Mouse (Mus musculus): ENCODE measurements around the gene Lrrc74b. TPM values are rescaled to one million over a fixed set of nuclear protein-coding genes. Genes with fewer than 3 reads are reported as not detected.
A peak's percentile ranks its signal among the peaks of the same experiment; 100 is the strongest.

Gene Lrrc74b
- polyA plus RNA-seq (2015; fragmentation: Nextera tagmentation; extraction: Ambion mirVana), result 0.28 and 0.55 TPM in 2 replicates

DNA sequence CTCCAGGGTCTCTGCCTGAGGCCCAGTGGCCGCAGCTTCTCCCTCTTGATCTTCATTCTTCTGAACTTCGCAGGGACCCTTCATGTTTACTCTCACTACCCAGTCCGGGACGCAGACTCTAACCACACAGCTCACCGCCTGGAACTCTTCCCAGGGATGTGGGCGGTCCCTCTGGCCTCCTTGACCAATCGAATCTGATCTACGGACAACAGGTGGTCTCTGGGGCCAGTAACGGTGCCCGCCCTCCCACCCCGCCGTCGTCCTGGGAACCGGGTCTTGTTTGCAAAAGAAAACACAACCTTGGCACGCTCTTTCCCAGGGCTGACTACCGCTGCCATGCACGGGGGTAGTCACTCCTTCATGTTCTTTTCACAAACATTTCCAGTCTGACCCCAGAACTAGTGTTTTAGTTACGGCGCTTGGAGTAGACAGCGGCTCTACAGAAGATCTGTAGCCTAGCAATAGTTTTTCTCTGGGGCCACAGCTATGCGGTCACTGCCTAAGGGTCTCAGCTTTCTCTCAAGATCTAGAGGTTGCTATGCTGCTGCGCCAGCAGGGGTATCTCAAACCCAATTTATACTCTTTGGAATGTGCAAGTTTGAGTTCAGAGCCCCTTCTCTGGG lies at the start of gene Lrrc74b:
TSS of gene Lrrc74b (minus strand) at position 120 of the 623 bp plus-strand sequence.
- H3K4me3 ChIP-seq (replicated peaks), result peak within 1 kb of the TSS; percentile 13
- peaks cover 34% of the 10 kb centered on the region for H3K27me3 ChIP-seq
- peak within 1 kb of the TSS; percentile 47 for H3K4me2 ChIP-seq (replicated peaks)
- peak; percentile 66 for ATAC-seq
- no peak within 1 kb of the TSS for H3K27ac ChIP-seq
- peak within 1 kb of the TSS; percentile 30; the same call in 1 of the 2 replicates for H3K9ac ChIP-seq (replicated peaks)
- H3K4me1 ChIP-seq (replicated peaks), result peaks cover 36% of the 10 kb centered on the region
- H3K9me3 ChIP-seq, result no peaks in the 10 kb centered on the region
- WGBS, result under 1% methylated on average over 22 of the region's 22 CpGs
- no peaks in the 10 kb centered on the region for H3K36me3 ChIP-seq

- ATAC-seq, result no peak
- Histone ChIP-seq H3K27ac (no peak overlapping the region), H3K9me3 (no peaks in the 10 kb centered on the region), H3K9ac (replicated peaks) (no peak overlapping the region), H3K4me3 (replicated peaks) (no peak overlapping the region), H3K27me3 (no peaks in the 10 kb centered on the region), H3K4me2 (replicated peaks) (no peak overlapping the region), H3K4me1 (replicated peaks) (no peaks in the 10 kb centered on the region), H3K36me3 (no peaks in the 10 kb centered on the region)
- 80% methylated on average over 5 of the region's 5 CpGs for WGBS
Observed at GRCm38 (mm10) chr16:17605684-17606083, 44.6 kb upstream of the Lrrc74b start.

- Histone ChIP-seq H3K4me1 (replicated peaks) (no peaks in the 10 kb centered on the region), H3K4me3 (replicated peaks) (no peak overlapping the region), H3K9me3 (no peaks in the 10 kb centered on the region), H3K4me2 (replicated peaks) (no peak overlapping the region), H3K9ac (replicated peaks) (no peak overlapping the region), H3K27me3 (no peaks in the 10 kb centered on the region), H3K27ac (no peak overlapping the region), H3K36me3 (no peaks in the 10 kb centered on the region)
- ATAC-seq, result no peak
- 61% methylated on average over 4 of the region's 4 CpGs for WGBS
Observed at GRCm38 (mm10) chr16:17604941-17605340, 43.9 kb upstream of the Lrrc74b start.

- no peak overlapping the region for H3K27ac ChIP-seq
- no peaks in the 10 kb centered on the region for H3K36me3 ChIP-seq
- no peak overlapping the region for H3K9ac ChIP-seq (replicated peaks)
- 69% methylated on average over 3 of the region's 3 CpGs for WGBS
- no peak overlapping the region for H3K4me3 ChIP-seq (replicated peaks)
- H3K27me3 ChIP-seq, result no peaks in the 10 kb centered on the region
- ATAC-seq, result no peak
- H3K4me2 ChIP-seq (replicated peaks), result no peak overlapping the region
- no peaks in the 10 kb centered on the region for H3K4me1 ChIP-seq (replicated peaks)
- H3K9me3 ChIP-seq, result no peaks in the 10 kb centered on the region
Observed at GRCm38 (mm10) chr16:17600944-17601562, 40.0 kb upstream of the Lrrc74b start.

DNA sequence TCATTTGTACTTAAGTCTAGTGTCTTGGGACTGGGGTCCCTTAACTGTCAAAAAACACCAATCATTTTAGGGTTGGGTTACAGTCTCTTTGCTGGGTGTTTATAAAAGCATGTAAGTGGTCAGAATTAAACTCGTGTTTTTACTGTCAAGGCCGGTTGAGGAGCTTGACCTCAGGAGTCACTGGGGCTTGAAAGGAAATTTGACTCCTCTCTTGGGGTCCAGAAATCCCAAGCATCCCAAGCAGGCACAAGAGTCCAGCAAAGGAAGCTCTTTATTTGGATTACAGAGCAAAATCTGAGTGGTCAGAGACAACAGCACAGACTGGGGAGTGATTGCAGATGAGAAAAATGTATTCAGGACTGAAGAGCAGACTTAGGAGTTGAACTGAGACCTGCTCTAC lies 29.7 kb upstream of the Lrrc74b start:
- H3K4me3 ChIP-seq (replicated peaks), result no peak overlapping the region

GRCm38 (mm10) chr16:17584555-17584954 lies 23.5 kb upstream of the Lrrc74b start:
- no peak overlapping the region for H3K4me2 ChIP-seq (replicated peaks)
- H3K9ac ChIP-seq (replicated peaks), result no peak overlapping the region
- H3K27me3 ChIP-seq, result no peaks in the 10 kb centered on the region
- no peaks in the 10 kb centered on the region for H3K4me1 ChIP-seq (replicated peaks)
- no peaks in the 10 kb centered on the region for H3K9me3 ChIP-seq
- no peak overlapping the region for H3K27ac ChIP-seq
- H3K36me3 ChIP-seq, result no peaks in the 10 kb centered on the region
- no peak for ATAC-seq
- WGBS, result 80% methylated on average over 7 of the region's 7 CpGs
- H3K4me3 ChIP-seq (replicated peaks), result no peak overlapping the region

More for the DNA sequence above, 29.7 kb upstream of the Lrrc74b start:
- 50% methylated on average over 2 of the region's 2 CpGs for WGBS
- Histone ChIP-seq H3K4me1 (replicated peaks) (no peaks in the 10 kb centered on the region), H3K36me3 (no peaks in the 10 kb centered on the region), H3K9me3 (no peaks in the 10 kb centered on the region), H3K4me2 (replicated peaks) (no peak overlapping the region), H3K9ac (replicated peaks) (no peak overlapping the region), H3K27ac (no peak overlapping the region), H3K27me3 (no peaks in the 10 kb centered on the region)
- no peak for ATAC-seq

DNA sequence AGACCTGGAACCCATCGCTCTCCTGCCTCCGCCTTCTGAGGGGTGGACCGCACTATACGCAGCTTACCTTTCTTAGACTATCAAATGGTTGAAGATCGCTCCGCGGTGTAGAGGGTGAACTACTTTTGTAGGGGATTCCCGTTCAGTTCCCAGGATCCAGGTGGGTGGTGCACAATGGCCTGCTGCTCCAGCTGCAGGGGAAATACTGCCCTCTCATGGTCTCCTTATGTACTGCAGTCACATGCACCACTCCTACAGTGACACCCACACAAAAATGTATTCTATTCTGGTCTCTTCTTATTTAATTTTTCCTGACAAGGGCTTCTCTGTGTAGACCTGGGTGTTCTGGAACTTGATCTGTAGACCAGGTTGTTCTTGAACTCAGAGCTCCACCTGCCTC lies 22.0 kb upstream of the Lrrc74b start, which contains the start of gene Slc7a4:
TSS of gene Slc7a4 (minus strand) at position 151 of the 400 bp plus-strand sequence.
- H3K36me3 ChIP-seq, result no peaks in the 10 kb centered on the region
- no peak for ATAC-seq
- H3K27me3 ChIP-seq, result peaks cover 3% of the 10 kb centered on the region; the same call in 1 of the 2 replicates
- H3K4me3 ChIP-seq (replicated peaks), result no peak within 1 kb of the TSS
- no peak within 1 kb of the TSS for H3K27ac ChIP-seq
- H3K4me1 ChIP-seq (replicated peaks), result no peaks in the 10 kb centered on the region
- WGBS, result 14% methylated on average over 8 of the region's 8 CpGs
- H3K4me2 ChIP-seq (replicated peaks), result no peak within 1 kb of the TSS
- no peak within 1 kb of the TSS for H3K9ac ChIP-seq (replicated peaks)
- H3K9me3 ChIP-seq, result no peaks in the 10 kb centered on the region

GRCm38 (mm10) chr16:17576825-17577215 lies 15.8 kb upstream of the Lrrc74b start:
- no peak for ATAC-seq

GRCm38 (mm10) chr16:17575870-17576824 lies 15.1 kb upstream of the Lrrc74b start:
- peak overlapping the region; percentile 66 for H3K4me2 ChIP-seq (replicated peaks)
- WGBS, result 15% methylated on average over 45 of the region's 45 CpGs
- H3K9ac ChIP-seq (replicated peaks), result peak overlapping the region; percentile 79
- no peaks in the 10 kb centered on the region for H3K9me3 ChIP-seq
- H3K36me3 ChIP-seq, result no peaks in the 10 kb centered on the region
- H3K27me3 ChIP-seq, result peaks cover 45% of the 10 kb centered on the region
- peak overlapping the region; percentile 50 for H3K4me3 ChIP-seq (replicated peaks)
- no peak overlapping the region for H3K27ac ChIP-seq
- peaks cover 16% of the 10 kb centered on the region for H3K4me1 ChIP-seq (replicated peaks)
- ATAC-seq, result peak; percentile 89

More at GRCm38 (mm10) chr16:17576825-17577215, 15.8 kb upstream of the Lrrc74b start:
- Histone ChIP-seq H3K4me2 (replicated peaks) (peak overlapping the region; percentile 66), H3K27ac (no peak overlapping the region), H3K9ac (replicated peaks) (peak overlapping the region; percentile 79), H3K27me3 (peaks cover 45% of the 10 kb centered on the region), H3K36me3 (no peaks in the 10 kb centered on the region), H3K9me3 (no peaks in the 10 kb centered on the region), H3K4me1 (replicated peaks) (peaks cover 16% of the 10 kb centered on the region), H3K4me3 (replicated peaks) (peak overlapping the region; percentile 50)
- 16% methylated on average over 8 of the region's 8 CpGs for whole genome bisulfite sequencing

- Histone ChIP-seq H3K4me3 (replicated peaks) (no peak overlapping the region), H3K36me3 (no peaks in the 10 kb centered on the region), H3K27me3 (peaks cover 21% of the 10 kb centered on the region), H3K4me2 (replicated peaks) (no peak overlapping the region), H3K4me1 (replicated peaks) (peaks cover 13% of the 10 kb centered on the region), H3K9ac (replicated peaks) (no peak overlapping the region), H3K9me3 (no peaks in the 10 kb centered on the region), H3K27ac (no peak overlapping the region)
- WGBS, result 31% methylated on average over 4 of the region's 4 CpGs
- no peak for ATAC-seq
Observed at GRCm38 (mm10) chr16:17566186-17566585, 5.1 kb upstream of the Lrrc74b start.

DNA sequence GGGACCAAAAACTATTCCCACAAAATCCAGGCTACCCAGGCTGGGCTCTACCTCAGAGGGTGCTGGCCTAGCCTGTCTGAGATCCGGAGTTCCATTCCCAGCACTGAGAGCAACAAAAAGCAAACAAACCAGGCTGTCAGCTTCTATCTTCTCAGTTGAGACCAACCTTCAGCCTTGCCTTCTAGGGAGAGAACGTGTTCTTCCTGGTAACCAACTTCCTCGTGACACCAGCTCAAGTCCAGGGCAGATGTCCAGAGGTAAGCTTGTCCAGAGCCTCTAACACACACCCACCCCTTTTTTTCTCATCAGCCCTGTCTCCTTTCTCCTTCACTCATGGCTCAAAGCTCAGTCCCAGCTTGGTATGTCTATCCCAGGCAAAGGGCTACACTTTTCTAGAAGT lies 3.7 kb upstream of the Lrrc74b start:
- Histone ChIP-seq H3K4me1 (replicated peaks) (peaks cover 21% of the 10 kb centered on the region), H3K36me3 (no peaks in the 10 kb centered on the region), H3K27ac (no peak overlapping the region), H3K27me3 (peaks cover 33% of the 10 kb centered on the region), H3K4me2 (replicated peaks) (no peak overlapping the region), H3K9ac (replicated peaks) (no peak overlapping the region), H3K9me3 (no peaks in the 10 kb centered on the region), H3K4me3 (replicated peaks) (no peak overlapping the region)
- no peak for ATAC-seq
- 71% methylated on average over 3 of the region's 3 CpGs for WGBS

DNA sequence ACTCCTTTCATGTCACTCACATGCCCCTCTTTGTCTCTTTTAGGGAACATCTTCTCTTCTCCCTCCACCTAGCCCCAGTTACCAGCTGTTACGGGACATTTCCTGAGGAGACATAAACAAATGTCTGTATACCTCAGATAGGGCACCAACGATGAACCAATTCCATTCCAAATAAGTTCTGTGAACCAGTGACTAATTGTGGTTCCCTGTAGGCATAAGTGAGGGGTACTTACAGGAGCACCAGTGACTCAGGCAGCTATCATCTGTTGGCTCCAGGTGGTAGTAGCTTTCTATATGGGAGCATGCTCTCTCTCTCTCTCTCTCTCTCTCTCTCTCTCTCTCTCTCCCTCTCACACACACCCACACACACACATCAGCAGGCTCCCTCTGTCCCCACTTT lies 3.2 kb upstream of the Lrrc74b start:
- 84% methylated on average over 2 of the region's 2 CpGs for WGBS
- Histone ChIP-seq H3K27me3 (peaks cover 34% of the 10 kb centered on the region), H3K4me2 (replicated peaks) (no peak overlapping the region)

More for the DNA sequence above, 3.2 kb upstream of the Lrrc74b start:
- no peak for ATAC-seq
- Histone ChIP-seq H3K9ac (replicated peaks) (no peak overlapping the region), H3K4me1 (replicated peaks) (peaks cover 23% of the 10 kb centered on the region), H3K27ac (no peak overlapping the region), H3K36me3 (no peaks in the 10 kb centered on the region), H3K9me3 (no peaks in the 10 kb centered on the region), H3K4me3 (replicated peaks) (no peak overlapping the region)

Measured in midbrain, embryonic 13.5 days (tissue).